Mouse (Mus musculus) myocyte (in vitro differentiated cells): ENCODE measurements around the gene Rexo1.
A peak's percentile ranks its signal among the peaks of the same experiment; 100 is the strongest.

Source experiments
- CEBPB ChIP-seq: IDR thresholded peaks from 2 replicates; pipeline ENCODE4 v1.6.1; 2011; ENCODE audit warnings: mild to moderate bottlenecking, moderate library complexity; ENCODE audit not compliant: poor library complexity, insufficient read depth, severe bottlenecking
- E2F4 ChIP-seq: IDR thresholded peaks from one replicate; pipeline ENCODE4 v1.6.1; 2011; ENCODE audit warnings: mild to moderate bottlenecking, control low read depth, moderate library complexity; ENCODE audit not compliant: insufficient read depth
- MAX ChIP-seq: IDR thresholded peaks from one replicate; pipeline ENCODE4 v1.6.1; 2011; ENCODE audit warnings: low read depth, mild to moderate bottlenecking, control low read depth
- MYOD1 ChIP-seq, 3 experiments: IDR thresholded peaks; one replicate each; pipeline ENCODE4 v1.6.1; 2011; ENCODE audit warnings: control low read depth in 2 of 3, low read depth in 2 of 3, mild to moderate bottlenecking in 2 of 3, moderate library complexity in 1 of 3; ENCODE audit not compliant: insufficient read length in 2 of 3, control insufficient read depth in 1 of 3
- POLR2A ChIP-seq: IDR thresholded peaks from one replicate; pipeline ENCODE4 v1.6.1; 2011; ENCODE audit warnings: low read depth, mild to moderate bottlenecking, control low read depth, moderate library complexity; ENCODE audit not compliant: insufficient read length
- POLR2AphosphoS2 ChIP-seq: IDR thresholded peaks from one replicate; pipeline ENCODE4 v1.6.1; 2011; ENCODE audit warnings: low read depth, control low read depth; ENCODE audit not compliant: insufficient read length
- REST ChIP-seq: IDR thresholded peaks from one replicate; pipeline ENCODE4 v1.6.1; 2011; ENCODE audit warnings: mild to moderate bottlenecking, control low read depth, moderate library complexity; ENCODE audit not compliant: insufficient read depth, insufficient read length
- TCF12 ChIP-seq: IDR thresholded peaks from one replicate; pipeline ENCODE4 v1.6.1; 2011; ENCODE audit warnings: mild to moderate bottlenecking, control low read depth; ENCODE audit not compliant: poor library complexity, insufficient read depth, severe bottlenecking
- USF1 ChIP-seq: IDR thresholded peaks from one replicate; pipeline ENCODE4 v1.6.1; 2011; ENCODE audit warnings: low read depth, mild to moderate bottlenecking, control low read depth, moderate library complexity

DNA sequence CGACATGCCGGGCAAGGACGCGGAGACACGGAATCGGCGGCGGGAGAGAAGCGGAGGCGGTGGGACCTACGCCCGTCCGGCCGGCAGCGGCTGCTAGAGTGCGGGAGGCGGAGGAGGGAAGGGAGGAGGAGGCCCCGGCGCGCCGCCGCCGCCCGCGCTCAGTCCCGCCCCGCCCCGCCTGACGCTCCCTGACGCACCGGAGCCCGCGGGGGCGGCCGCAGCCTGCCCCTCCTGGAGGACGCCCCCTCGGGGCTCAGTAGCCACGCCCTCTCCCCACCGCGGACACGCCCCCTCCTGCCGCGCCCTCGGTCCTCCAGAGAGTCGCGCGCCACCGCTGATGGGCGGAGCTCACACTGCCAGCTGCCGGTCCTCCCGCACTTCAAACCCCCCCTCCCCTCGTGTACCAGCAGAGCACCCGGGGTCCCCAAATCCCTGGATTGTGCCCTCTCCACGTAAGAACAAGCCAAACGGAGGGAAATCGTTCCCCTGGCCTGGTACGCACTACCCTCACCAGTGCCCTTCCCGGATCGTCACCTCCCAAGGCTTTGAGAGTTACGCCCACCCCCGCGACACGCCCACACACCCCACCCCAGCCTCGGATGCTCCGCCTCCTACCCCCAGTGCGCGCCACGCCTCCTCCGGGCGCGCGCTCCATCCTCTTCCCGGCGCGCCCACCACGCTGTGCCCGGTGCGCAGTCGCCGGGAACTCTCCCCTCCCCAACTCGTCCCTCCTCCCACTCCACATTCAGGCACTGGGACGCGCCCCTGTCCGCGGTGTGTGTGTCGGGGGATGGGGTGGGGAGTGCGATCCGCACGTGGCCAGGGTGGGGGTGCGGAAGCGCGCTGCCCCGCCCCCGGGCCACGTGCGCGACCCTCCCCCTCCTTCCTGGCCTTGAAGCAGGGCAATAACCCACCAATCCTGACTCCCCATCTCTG lies 16.1 kb upstream of the Rexo1 start, which contains the start of gene Klf16:
- TF ChIP-seq MAX (no peak), CEBPB (no peak), USF1 (peak; percentile 8), MYOD1 (IDR thresholded peaks at IDR 0.05; ENCODE audit: control insufficient read depth in 1 of 3, insufficient read length in 2 of 3, low read depth in 2 of 3) (peak in 2 of 3 experiments; percentile 8 to 49), POLR2A (peak; percentile 93), POLR2AphosphoS2 (peak; percentile 86), TCF12 (no peak), REST (no peak), E2F4 (no peak)
